Comparison of ENCODE assay signal across 23 mouse cellular contexts in genomic region chr9:27357893-27358292, GRCm38 (mm10). TPM values are rescaled to one million over a fixed set of nuclear protein-coding genes. Genes with fewer than 3 reads are reported as not detected.
A peak's percentile ranks its signal among the peaks of the same experiment; 100 is the strongest.
DNase-seq lines count a peak whose midpoint lies in the region; TF ChIP-seq lines count a peak whose summit lies in the region.
"Had no signal": no experiment of that assay in that cellular context is flagged by ENCODE, and none has a peak within 500 bp of the region (broad histone marks: within the 10 kb centered on the region; RNA-seq: fewer than 3 reads in every experiment).

No protein-coding gene starts in this region.

- H3K9ac ChIP-seq in CH12.LX (ENCODE audit: insufficient read depth, low read depth): no peak overlapping the region

- no peak overlapping the region for H3K4me3 ChIP-seq in CH12.LX (replicated peaks in 1 of 3; ENCODE audit: low read depth in 2 of 3, low read length in 2 of 3, poor library complexity in 1 of 3)

- TF ChIP-seq RAD21 in CH12.LX (IDR thresholded peaks at IDR 0.05; ENCODE audit: low read depth, low read length): no peak

- peak; percentile 77 for DNase-seq in CH12.LX (ENCODE audit: extremely low read depth)
- no peak for DNase-seq in urinary bladder, postnatal 10 days (ENCODE audit: low spot score)
- DNase-seq: adrenal gland, adult 2 months; adrenal gland, adult 8-10 months; adrenal gland, postnatal 10 days; adrenal gland, postnatal 14 days; adrenal gland, postnatal 25 days; adrenal gland, postnatal 36 days; B cell, adult 2 months; cerebellum, adult 11 months; cerebellum, adult 11-12 months; cerebellum, adult 18-20 months; cerebellum, adult 2 months; cerebellum, adult 8-10 months had no signal

- no peaks in the 10 kb centered on the region for H3K27me3 ChIP-seq in CH12.LX (replicated peaks)
- H3K27me3 ChIP-seq: Patski had no signal

- dilution Hi-C loops in CH12.LX (cut with MboI; ENCODE audit: extremely low pct_ligation_motif_present, extremely low pct_unique_long_range_greater_than_20kb, low sequenced_read_pairs): no loop called here

- TF ChIP-seq POLR2A in CH12.LX (IDR thresholded peaks at IDR 0.05; ENCODE audit: low read depth, low read length): no peak

- in situ Hi-C loops in CH12.LX (cut with MboI; ENCODE audit: low pct_ligation_motif_present, low pct_unique_long_range_greater_than_20kb, low sequenced_read_pairs): no loop called here

- H3K9me3 ChIP-seq in CH12.LX (replicated peaks; ENCODE audit: low read length): no peaks in the 10 kb centered on the region

- H3K36me3 ChIP-seq in CH12.LX (replicated peaks in 1 of 2; ENCODE audit: control insufficient read depth in 1 of 2, insufficient read depth in 1 of 2, low read length in 1 of 2): peaks cover 16 to 38% of the 10 kb centered on the region in 2 experiments
- H3K36me3 ChIP-seq: G1E had no signal

- peaks cover 14 to 26% of the 10 kb centered on the region in 2 experiments for H3K4me1 ChIP-seq in CH12.LX (ENCODE audit: control insufficient read depth in 1 of 2, insufficient read depth in 2 of 2)

- peak; percentile 84 for TF ChIP-seq EP300 in CH12.LX (IDR thresholded peaks at IDR 0.05; ENCODE audit: low read length)

- peak overlapping the region; percentile 33 for H3K4me2 ChIP-seq in CH12.LX (ENCODE audit: insufficient read depth, low read depth, poor library complexity, severe bottlenecking)

- H3K27ac ChIP-seq in CH12.LX (ENCODE audit: insufficient read depth, low read depth): peak overlapping the region; percentile 39

- no peaks in the 10 kb centered on the region for H3K79me2 ChIP-seq in CH12.LX (replicated peaks; ENCODE audit: control insufficient read depth, extremely low read depth, insufficient read depth, poor library complexity, severe bottlenecking)

- no peak for TF ChIP-seq CTCF in CH12.LX (conservative IDR thresholded peaks at IDR 0.05 in 1 of 2, IDR thresholded peaks at IDR 0.05 in 1 of 2; ENCODE audit: low read depth in 2 of 2, low read length in 2 of 2)

TF ChIP-seq in CH12.LX, 34 proteins besides CTCF, POLR2A, EP300 and RAD21:
- TF ChIP-seq MYC (IDR thresholded peaks at IDR 0.05; ENCODE audit: low read depth, low read length) (no peak), MXI1 (IDR thresholded peaks at IDR 0.05; ENCODE audit: low read depth, low read length) (no peak), SIN3A (IDR thresholded peaks at IDR 0.05; ENCODE audit: low read length) (no peak), ELF1 (IDR thresholded peaks at IDR 0.05; ENCODE audit: low read depth, low read length) (peak; percentile 88), IRF4 (IDR thresholded peaks at IDR 0.05; ENCODE audit: low read depth, low read length) (peak; percentile 93), MAX (IDR thresholded peaks at IDR 0.05; ENCODE audit: low read length) (no peak), SMC3 (IDR thresholded peaks at IDR 0.05; ENCODE audit: low read depth, low read length) (no peak), MEF2A (IDR thresholded peaks at IDR 0.05; ENCODE audit: borderline replicate concordance, low read depth, low read length) (peak; percentile 78), KAT2A (IDR thresholded peaks at IDR 0.05; ENCODE audit: insufficient replicate concordance, low read length) (no peak), CHD2 (IDR thresholded peaks at IDR 0.05; ENCODE audit: low read length) (no peak; the same call in 1 of the 2 replicates), RCOR1 (conservative IDR thresholded peaks at IDR 0.05; ENCODE audit: low read depth, low read length) (0 out of 2 replicates have a peak, but pooled peaks have one; percentile 29), ETS1 (conservative IDR thresholded peaks at IDR 0.05; ENCODE audit: low read depth, low read length) (peak; percentile 56), CHD1 (IDR thresholded peaks at IDR 0.05; ENCODE audit: low read depth, low read length) (no peak), MAZ (IDR thresholded peaks at IDR 0.05; ENCODE audit: low read depth, low read length) (no peak), JUND (conservative IDR thresholded peaks at IDR 0.05; ENCODE audit: low read depth, low read length) (peak; percentile 88), UBTF (IDR thresholded peaks at IDR 0.05; ENCODE audit: low read depth, low read length) (no peak), ZC3H11A (IDR thresholded peaks at IDR 0.05; ENCODE audit: low read depth, low read length) (no peak), USF1 (IDR thresholded peaks at IDR 0.05; ENCODE audit: low read depth, low read length) (no peak), JUN (IDR thresholded peaks at IDR 0.05; ENCODE audit: insufficient read depth, low read depth, low read length) (peak; percentile 68), TBP (conservative IDR thresholded peaks at IDR 0.05; ENCODE audit: low read depth, low read length) (0 out of 2 replicates have a peak, but pooled peaks have one; percentile 22), TCF12 (IDR thresholded peaks at IDR 0.05; ENCODE audit: low read depth, low read length) (no peak)

RNA-seq across cellular contexts. Expression of gene Spata19, which starts 38.7 kb away (rescaled TPM):
- total RNA-seq in CH12.LX (2012; rRNA removed) (not detected in 2 replicates), CH12.LX (2014; rRNA removed) (not detected in 2 replicates)
- polyA plus RNA-seq in CH12.LX (2012; ENCODE audit: insufficient read length, low read depth): not detected in 2 replicates
- total RNA-seq: adrenal gland, adult 18-20 months; adrenal gland, adult 2 months; adrenal gland, adult 8-10 months; adrenal gland, postnatal 10 days; adrenal gland, postnatal 14 days; adrenal gland, postnatal 25 days; adrenal gland, postnatal 36 days; adrenal gland, postnatal 4 days; ES-E14; MEL had no signal
- polyA plus RNA-seq: activated CD4-positive, CD25-positive, alpha-beta regulatory T cell, adult 4 months; adrenal gland, adult 2 months; C2C12; CD4-positive, CD25-positive, alpha-beta regulatory T cell, adult 4 months; G1E; Patski had no signal

RNA-seq across cellular contexts. Expression of gene Igsf9b, which starts 58.9 kb away (rescaled TPM):
- total RNA-seq in CH12.LX (2012; rRNA removed) (7.4 and 12.4 TPM in 2 replicates), CH12.LX (2014; rRNA removed) (1.8 and 2.0 TPM in 2 replicates)
- 4.5 and 5.2 TPM in 2 replicates for polyA plus RNA-seq in CH12.LX (2012; ENCODE audit: insufficient read length, low read depth)
- total RNA-seq: MEL had no signal
- polyA plus RNA-seq: G1E had no signal
